Mouse (Mus musculus) bone marrow, adult 2 months (tissue): ENCODE measurements around the gene Lrp1. TPM values are rescaled to one million over a fixed set of nuclear protein-coding genes. Genes with fewer than 3 reads are reported as not detected.

ENCODE experiments used
- H3K27ac ChIP-seq: fragments of 200-500 bp; 2 replicates; pipeline ENCODE4 v1.5.1; 2012; ENCODE audit warnings: low read depth, mild to moderate bottlenecking, control low read depth, inconsistent platforms, low read length; ENCODE audit not compliant: control insufficient read depth, poor library complexity, insufficient read depth
- H3K4me1 ChIP-seq: fragments of 200-500 bp; 2 replicates; pipeline ENCODE4 v1.6.1; 2011; ENCODE audit warnings: low read length; ENCODE audit not compliant: control insufficient read depth, insufficient read depth
- H3K4me3 ChIP-seq: fragments of 200-500 bp; replicated peaks from 2 replicates; pipeline ENCODE3; 2011; ENCODE audit warnings: mild to moderate bottlenecking, low read depth, low read length, control low read depth; ENCODE audit not compliant: control insufficient read depth
- CTCF ChIP-seq: fragments of 200-500 bp; IDR thresholded peaks from 2 replicates; pipeline ENCODE4 v1.5.1; 2011; ENCODE audit warnings: low read length, control low read depth; ENCODE audit not compliant: control insufficient read depth, insufficient read depth
- POLR2A ChIP-seq: fragments of 200-500 bp; IDR thresholded peaks from 2 replicates; pipeline ENCODE4 v1.6.1; 2011; ENCODE audit warnings: low read depth, mild to moderate bottlenecking, control low read depth, low read length, borderline replicate concordance; ENCODE audit not compliant: control insufficient read depth
- WGBS: fragments of 180-500 bp; shearing (Covaris S2); methylation state at CpG from one replicate; pipeline ENCODE4 v1.1.7; 2018; 5-methylcytosine and 5-hydroxymethylcytosine counted together
- polyA plus RNA-seq: library from polyadenylated mRNA; stranded (reverse); fragments of >200 nt; gene quantifications from 2 replicates; pipeline ENCODE4 v1.2.4, GENCODE M21; 2011; ENCODE audit warnings: low replicate concordance; ENCODE audit not compliant: missing spikeins, insufficient read depth, insufficient read length

Lrp1 gene
- polyA plus RNA-seq, 1 experiment, result 48.3 TPM

GRCm38 (mm10) chr10:127513501-127514091 lies 107.4 kb downstream of the Lrp1 start:
- WGBS, result 4% methylated on average over 16 of the region's 16 CpGs
- Histone ChIP-seq H3K4me1 (peaks cover 1% of the 10 kb centered on the region; the same call in 1 of the 2 replicates), H3K27ac (no peak overlapping the region), H3K4me3 (no peak overlapping the region)
- TF ChIP-seq CTCF, result no peak
- TF ChIP-seq POLR2A, result no peak

GRCm38 (mm10) chr10:127512813-127513212 lies 108.1 kb downstream of the Lrp1 start:
- TF ChIP-seq POLR2A (no peak), CTCF (peak; percentile 99)
- Histone ChIP-seq H3K27ac (no peak overlapping the region), H3K4me3 (no peak overlapping the region), H3K4me1 (peaks cover 1% of the 10 kb centered on the region; the same call in 1 of the 2 replicates)
- under 1% methylated on average over 27 of the region's 27 CpGs for WGBS

- no peak for TF ChIP-seq CTCF
- no peak for TF ChIP-seq POLR2A
- WGBS, result 8% methylated on average over 7 of the region's 7 CpGs
- Histone ChIP-seq H3K27ac (no peak overlapping the region), H3K4me1 (peaks cover 1% of the 10 kb centered on the region; the same call in 1 of the 2 replicates), H3K4me3 (no peak overlapping the region)
Measured at GRCm38 (mm10) chr10:127512307-127512666, 108.7 kb downstream of the Lrp1 start.

- no peak for TF ChIP-seq POLR2A
- TF ChIP-seq CTCF, result no peak
- under 1% methylated on average over 46 of the region's 46 CpGs for WGBS
- Histone ChIP-seq H3K4me3 (no peak overlapping the region), H3K27ac (no peak overlapping the region), H3K4me1 (peaks cover 1% of the 10 kb centered on the region; the same call in 1 of the 2 replicates)
Measured at GRCm38 (mm10) chr10:127511634-127512306, 109.2 kb downstream of the Lrp1 start.

GRCm38 (mm10) chr10:127510895-127511617 lies 109.9 kb downstream of the Lrp1 start:
- TF ChIP-seq POLR2A, result no peak
- TF ChIP-seq CTCF, result no peak
- Histone ChIP-seq H3K4me1 (peaks cover 1% of the 10 kb centered on the region; the same call in 1 of the 2 replicates), H3K27ac (no peak overlapping the region), H3K4me3 (no peak overlapping the region)
- 16% methylated on average over 11 of the region's 11 CpGs for WGBS

- no peak for TF ChIP-seq POLR2A
- H3K4me3 ChIP-seq, result no peak overlapping the region
- WGBS, result 40% methylated on average over 17 of the region's 17 CpGs
- no peak overlapping the region for H3K27ac ChIP-seq
- H3K4me1 ChIP-seq, result peaks cover 1% of the 10 kb centered on the region; the same call in 1 of the 2 replicates
Measured at GRCm38 (mm10) chr10:127509837-127510701, 110.9 kb downstream of the Lrp1 start.

- Histone ChIP-seq H3K27ac (no peak overlapping the region), H3K4me3 (no peak overlapping the region), H3K4me1 (peaks cover 1% of the 10 kb centered on the region; the same call in 1 of the 2 replicates)
- 3% methylated on average over 35 of the region's 35 CpGs for WGBS
- TF ChIP-seq CTCF (peak; percentile 89), POLR2A (no peak)
Measured at GRCm38 (mm10) chr10:127509051-127509836, 111.7 kb downstream of the Lrp1 start.
